Mouse (Mus musculus): ENCODE results near the gene Ppp1r16b.

DNA sequence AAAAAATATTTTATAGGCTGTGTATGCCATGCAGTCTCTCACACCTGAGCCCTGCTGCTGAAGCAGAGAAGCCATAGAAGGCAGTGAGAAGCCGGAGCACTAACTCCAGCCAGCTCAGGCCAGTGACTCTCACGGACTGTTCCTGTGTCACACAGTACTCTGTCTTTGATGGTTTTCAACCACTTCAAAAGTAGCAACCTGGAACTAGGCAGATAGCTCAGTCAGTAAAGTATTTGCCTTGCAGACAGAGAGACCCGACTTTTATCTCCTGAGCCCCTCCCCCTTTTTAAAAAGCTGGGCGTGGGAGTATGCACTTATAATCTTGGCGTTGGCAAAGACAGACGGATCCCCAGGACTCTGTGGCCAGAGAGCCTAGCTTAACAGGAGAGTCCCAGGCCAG lies 58.6 kb downstream of the Ppp1r16b start:
- TF ChIP-seq CTCF (IDR thresholded peaks at IDR 0.05; ENCODE audit: borderline replicate concordance, insufficient read depth, low read depth, low read length) (no peak), POLR2A (IDR thresholded peaks at IDR 0.05; ENCODE audit: borderline replicate concordance, insufficient read depth, low read length) (no peak)
